Comparison of ENCODE assay signal across 29 mouse cellular contexts in the genomic region with DNA sequence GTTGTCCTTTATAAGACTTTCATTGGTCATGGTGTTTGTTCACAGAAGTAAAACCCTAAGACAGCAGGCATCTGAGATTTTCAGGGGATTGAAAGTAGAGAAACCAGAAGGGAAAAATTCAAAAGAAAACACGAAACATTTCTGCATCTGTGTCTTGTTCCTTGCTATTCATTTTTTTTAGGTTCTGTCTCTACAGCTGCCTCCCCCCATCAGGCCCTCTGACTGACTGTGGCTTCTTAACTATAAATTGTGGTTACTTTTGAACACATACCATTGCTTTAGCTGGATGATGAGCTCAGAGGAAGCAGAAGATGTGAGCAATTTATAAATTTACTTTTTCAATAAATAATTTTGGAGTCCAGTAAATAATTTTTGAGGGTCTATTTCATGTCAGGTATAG.
"Had no signal": no experiment of that assay in that cellular context is flagged by ENCODE, and none has a peak within 500 bp of the region (broad histone marks: within the 10 kb centered on the region; RNA-seq: fewer than 3 reads in every experiment).

No protein-coding gene starts in this region.

- H3K36me3 ChIP-seq: limb, embryonic 10.5 days; limb, embryonic 12.5 days; limb, embryonic 13.5 days; limb, embryonic 15.5 days; liver, embryonic 12.5 days; liver, embryonic 13.5 days; liver, embryonic 15.5 days; lung, embryonic 15.5 days; midbrain, embryonic 10.5 days; midbrain, embryonic 12.5 days; midbrain, embryonic 13.5 days; midbrain, embryonic 15.5 days had no signal

- H3K27me3 ChIP-seq: limb, embryonic 12.5 days; limb, embryonic 13.5 days; limb, embryonic 15.5 days; liver, embryonic 12.5 days; liver, embryonic 13.5 days; liver, embryonic 15.5 days; lung, embryonic 15.5 days; megakaryocyte, embryonic 14.5 days; midbrain, embryonic 12.5 days; midbrain, embryonic 13.5 days; midbrain, embryonic 15.5 days had no signal

- H3K4me2 ChIP-seq: limb, embryonic 12.5 days; limb, embryonic 15.5 days; liver, embryonic 11.5 days; liver, embryonic 12.5 days; liver, embryonic 13.5 days; liver, embryonic 15.5 days; lung, embryonic 14.5 days; lung, embryonic 15.5 days; midbrain, embryonic 11.5 days; midbrain, embryonic 12.5 days; midbrain, embryonic 13.5 days; midbrain, embryonic 15.5 days had no signal

- H3K4me1 ChIP-seq: liver, embryonic 12.5 days; liver, embryonic 13.5 days; liver, embryonic 15.5 days; lung, embryonic 15.5 days; midbrain, embryonic 10.5 days; midbrain, embryonic 13.5 days; midbrain, embryonic 15.5 days had no signal

- H3K27ac ChIP-seq: left cerebral cortex, adult 2 months; liver, embryonic 12.5 days; liver, embryonic 13.5 days; liver, embryonic 14.5 days; liver, embryonic 15.5 days; lung, embryonic 15.5 days; macrophage; midbrain, embryonic 10.5 days; midbrain, embryonic 12.5 days; midbrain, embryonic 13.5 days; midbrain, embryonic 15.5 days had no signal

- DNase-seq: left cerebral cortex, postnatal 4 days; liver; liver, embryonic 13.5 days; liver, postnatal 0 days; lung, adult 18-20 months; lung, adult 2 months; lung, embryonic 14.5 days; lung, postnatal 10 days; lung, postnatal 14 days; lung, postnatal 36 days; lung, postnatal 4 days; midbrain, embryonic 14.5 days had no signal

- H3K4me3 ChIP-seq: left cerebral cortex, adult 2 months; limb, embryonic 10.5 days; limb, embryonic 12.5 days; limb, embryonic 13.5 days; limb, embryonic 15.5 days; liver, embryonic 12.5 days; liver, embryonic 13.5 days; liver, embryonic 15.5 days; lung, embryonic 15.5 days; midbrain, embryonic 10.5 days; midbrain, embryonic 12.5 days; midbrain, embryonic 13.5 days; midbrain, embryonic 15.5 days had no signal
